Mouse (Mus musculus): ENCODE data around the gene Lif.

DNA sequence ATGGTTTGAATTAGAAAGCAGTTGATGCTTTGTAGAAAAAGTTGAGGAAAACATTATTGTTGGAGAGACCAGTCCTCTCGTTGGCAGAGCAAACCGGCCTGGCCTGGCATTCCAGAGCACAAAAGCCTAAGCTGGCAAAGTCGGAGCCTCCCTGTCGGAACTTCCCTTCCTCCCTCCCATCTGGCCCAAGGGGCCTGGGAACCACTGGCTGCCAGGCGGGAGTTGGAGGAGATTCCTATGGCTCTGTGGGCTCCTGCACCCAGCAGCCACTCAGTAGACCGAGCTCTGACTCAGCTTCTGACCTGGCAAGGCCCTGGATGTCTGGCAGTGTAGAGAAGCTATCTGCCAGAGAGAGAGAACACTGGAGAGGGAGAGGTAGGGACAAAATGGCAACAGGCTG lies 34.3 kb downstream of the Lif start:
- TF ChIP-seq POLR2A (IDR thresholded peaks at IDR 0.05; ENCODE audit: borderline replicate concordance, extremely low read depth, insufficient read depth, insufficient read length, poor library complexity, severe bottlenecking) (no peak), CTCF (IDR thresholded peaks at IDR 0.05; ENCODE audit: borderline replicate concordance, extremely low read depth, insufficient read depth, insufficient read length) (no peak)

Measured in brain, embryonic 14.5 days (tissue).